Comparison of ENCODE assay signal across 8 mouse cellular contexts in genomic region chr1:82316111-82316745, GRCm38 (mm10). TPM values are rescaled to one million over a fixed set of nuclear protein-coding genes. Genes with fewer than 3 reads are reported as not detected.
DNase-seq lines count a peak whose midpoint lies in the region; ATAC-seq lines count a peak whose summit lies in the region.

Gene Rhbdd1, plus strand, starts transcription at chr1:82316452.

- peak; percentile 100 for ATAC-seq in erythroblast, adult 5-6 weeks (replicated peaks; ENCODE audit: low FRiP score, poor library complexity, severe bottlenecking)
- peak; percentile 99 for ATAC-seq in kidney, embryonic 15.5 days (replicated peaks; ENCODE audit: low FRiP score)
- ATAC-seq in monocyte, adult 5-6 weeks (replicated peaks; ENCODE audit: insufficient number of reproducible peaks, low FRiP score, low TSS enrichment, poor library complexity, severe bottlenecking) = peak; percentile 99

- H3K27me3 ChIP-seq in heart, embryonic 10.5 days (ENCODE audit: insufficient read depth, poor library complexity, severe bottlenecking) = no peaks in the 10 kb centered on the region
- H3K27me3 ChIP-seq in kidney, embryonic 15.5 days = peaks cover 17% of the 10 kb centered on the region; the same call in 1 of the 2 replicates

- peak within 1 kb of the TSS; percentile 75 for H3K4me2 ChIP-seq in kidney, embryonic 15.5 days

- H3K9me3 ChIP-seq in heart, embryonic 10.5 days = no peaks in the 10 kb centered on the region
- no peaks in the 10 kb centered on the region for H3K9me3 ChIP-seq in kidney, embryonic 15.5 days (replicated peaks)

- peak within 1 kb of the TSS; percentile 86 for H3K4me3 ChIP-seq in heart, embryonic 10.5 days
- H3K4me3 ChIP-seq in kidney, embryonic 15.5 days (replicated peaks) = peak within 1 kb of the TSS; percentile 72

- peak within 1 kb of the TSS; percentile 97 for H3K27ac ChIP-seq in heart, embryonic 10.5 days
- peak within 1 kb of the TSS; percentile 95 for H3K27ac ChIP-seq in kidney, embryonic 15.5 days

- peaks cover 7% of the 10 kb centered on the region for H3K4me1 ChIP-seq in heart, embryonic 10.5 days
- H3K4me1 ChIP-seq in kidney, embryonic 15.5 days = peaks cover 10% of the 10 kb centered on the region

- DNase-seq in B cell, adult 2 months = peak; percentile 94 to 95
- peak; percentile 99 for DNase-seq in brain, adult 2 months (ENCODE audit: low read depth, low spot score)
- peak; percentile 97 for DNase-seq in heart, embryonic 10.5 days (ENCODE audit: low spot score)
- DNase-seq in liver = peak; percentile 97
- peak; percentile 94 to 98 for DNase-seq in spleen, postnatal 4 days (ENCODE audit: low spot score in 2 of 2)

- peak within 1 kb of the TSS; percentile 78 for H3K9ac ChIP-seq in kidney, embryonic 15.5 days

- H3K36me3 ChIP-seq in heart, embryonic 10.5 days = no peaks in the 10 kb centered on the region
- no peaks in the 10 kb centered on the region for H3K36me3 ChIP-seq in kidney, embryonic 15.5 days

- WGBS in heart, embryonic 10.5 days = 6% methylated on average over 47 of the region's 47 CpGs
- WGBS in kidney, embryonic 15.5 days = 5% methylated on average over 47 of the region's 47 CpGs

RNA-seq across cellular contexts. Expression of gene Rhbdd1, which starts in this region (rescaled TPM):
- 3.6 and 5.2 TPM in 2 replicates for total RNA-seq in erythroblast, adult 5-6 weeks (2015; ENCODE audit: low replicate concordance)
- total RNA-seq in erythroblast, adult 5-6 weeks (2017; ENCODE audit: low replicate concordance) = 4.6 and 7.6 TPM in 2 replicates
- polyA plus RNA-seq in heart, embryonic 10.5 days (2016; fragmentation: Nextera tagmentation; extraction: Ambion mirVana) = 11.0 and 12.4 TPM in 2 replicates
- polyA plus RNA-seq in kidney, embryonic 15.5 days (2015; fragmentation: Nextera tagmentation; extraction: Ambion mirVana) = 9.4 and 9.8 TPM in 2 replicates
- total RNA-seq in monocyte, adult 5-6 weeks (2017) = 20.5 to 28.8 TPM (median 20.9 TPM) in 3 replicates

Comparison
In these comparisons a context has a peak if more than half of its experiments do, and no peak if none do; other contexts are left out.
1. Peak in every context shown above with its lines: DNase-seq, ATAC-seq, H3K4me3 ChIP-seq and H3K27ac ChIP-seq.